Mouse (Mus musculus): ENCODE results near the gene Adamtsl1. TPM values are rescaled to one million over a fixed set of nuclear protein-coding genes. Genes with fewer than 3 reads are reported as not detected.

Adamtsl1 gene
- 4.0 TPM for polyA plus RNA-seq (2015; fragmentation: Illumina TruSeq; extraction: RNeasy Lipid Tissue Mini Kit (QIAGEN cat#74804); ENCODE audit: low read depth, low replicate concordance)

DNA sequence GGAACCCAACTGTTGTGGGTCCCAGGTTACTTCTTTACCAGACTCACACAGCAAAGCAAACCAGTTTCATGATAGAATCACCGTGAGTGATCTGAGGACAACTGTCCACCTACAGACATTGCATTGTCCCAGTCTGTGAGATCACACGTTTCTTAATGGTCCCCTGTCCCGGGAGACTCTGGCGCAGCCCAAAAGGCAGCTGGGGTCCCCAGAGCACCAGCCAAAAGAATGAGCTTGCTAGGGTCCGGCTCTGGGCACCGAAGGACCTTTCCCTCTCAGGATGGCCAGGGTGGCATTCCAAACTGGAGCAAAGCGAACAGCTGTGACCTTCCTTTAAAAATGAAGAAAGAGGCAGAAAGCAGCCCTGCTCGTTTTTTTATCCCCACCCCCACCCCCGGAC lies at the start of gene Adamtsl1:
Gene Adamtsl1 (plus strand): TSS at position 381 of the 400 bp plus-strand sequence.

